In the genomic region with DNA sequence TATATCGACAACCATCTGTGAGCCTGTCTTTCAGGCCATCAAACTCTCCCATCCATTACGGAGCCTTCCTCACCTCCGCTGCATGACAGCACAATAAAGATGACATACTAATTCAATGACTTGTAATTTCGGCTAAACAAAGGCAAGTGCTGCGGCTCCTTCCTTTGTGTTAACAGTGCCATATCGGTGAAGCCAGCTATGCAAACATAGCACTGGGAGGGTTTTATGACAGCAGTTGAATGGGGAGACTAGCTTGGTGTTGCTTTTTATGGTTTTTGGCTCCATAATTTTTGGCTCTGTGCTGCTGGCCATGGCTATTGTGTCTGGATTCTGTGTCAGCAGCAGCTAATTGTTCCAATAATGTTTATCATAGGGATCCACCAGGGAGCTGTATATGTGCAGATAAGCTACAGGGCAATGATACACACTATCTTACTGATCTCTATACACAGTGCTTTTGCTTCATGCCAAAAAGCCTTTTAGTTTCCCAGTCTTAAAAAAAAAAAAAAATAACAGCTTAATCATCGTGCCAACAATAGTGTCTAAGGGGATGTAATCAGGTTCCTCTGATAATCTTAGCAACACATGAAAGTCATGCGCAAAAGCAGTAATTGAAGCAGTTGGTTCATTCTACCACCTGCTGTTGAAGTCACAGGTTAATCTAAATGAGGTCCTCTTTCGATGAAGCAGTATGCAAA, we compare ENCODE assay signal across 13 mouse cellular contexts.
A peak's percentile ranks its signal among the peaks of the same experiment; 100 is the strongest.
DNase-seq lines count a peak whose midpoint lies in the region; ATAC-seq lines count a peak whose summit lies in the region.
"Had no signal": no experiment of that assay in that cellular context is flagged by ENCODE, and none has a peak within 500 bp of the region (broad histone marks: within the 10 kb centered on the region; RNA-seq: fewer than 3 reads in every experiment).

No protein-coding gene starts in this region.

- H3K27ac ChIP-seq in hindbrain, embryonic 12.5 days, result peak overlapping the region; percentile 86
- peak overlapping the region; percentile 75 for H3K27ac ChIP-seq in midbrain, embryonic 10.5 days (replicated peaks)
- no peak overlapping the region for H3K27ac ChIP-seq in limb, embryonic 10.5 days
- H3K27ac ChIP-seq: heart, embryonic 10.5 days; limb, embryonic 12.5 days had no signal

- H3K36me3 ChIP-seq in hindbrain, embryonic 12.5 days, result no peaks in the 10 kb centered on the region
- H3K36me3 ChIP-seq in midbrain, embryonic 10.5 days, result no peaks in the 10 kb centered on the region
- H3K36me3 ChIP-seq in limb, embryonic 10.5 days, result no peaks in the 10 kb centered on the region
- H3K36me3 ChIP-seq: G1E; heart, embryonic 10.5 days; limb, embryonic 12.5 days had no signal

- peak overlapping the region; percentile 33 for H3K4me2 ChIP-seq in hindbrain, embryonic 12.5 days (replicated peaks)
- H3K4me2 ChIP-seq: limb, embryonic 12.5 days had no signal

- H3K9ac ChIP-seq in hindbrain, embryonic 12.5 days, result peak overlapping the region; percentile 41; the same call in 1 of the 2 replicates
- H3K9ac ChIP-seq: limb, embryonic 12.5 days had no signal

- peak; percentile 79 for ATAC-seq in hindbrain, embryonic 12.5 days (ENCODE audit: low FRiP score)

- intact Hi-C loops in heart, postnatal 10 days (cut with DNase I), result no loop called here

- no peaks in the 10 kb centered on the region for H3K27me3 ChIP-seq in hindbrain, embryonic 12.5 days
- H3K27me3 ChIP-seq in midbrain, embryonic 10.5 days (ENCODE audit: low read depth, poor library complexity, severe bottlenecking), result no peaks in the 10 kb centered on the region
- H3K27me3 ChIP-seq in limb, embryonic 10.5 days (ENCODE audit: low read depth, poor library complexity, severe bottlenecking), result no peaks in the 10 kb centered on the region
- H3K27me3 ChIP-seq: limb, embryonic 12.5 days had no signal

- H3K4me1 ChIP-seq in hindbrain, embryonic 12.5 days, result 0 out of 2 replicates have a peak, but pooled peaks cover 4% of the 10 kb centered on the region
- peaks cover 13% of the 10 kb centered on the region for H3K4me1 ChIP-seq in midbrain, embryonic 10.5 days
- H3K4me1 ChIP-seq in limb, embryonic 10.5 days, result no peaks in the 10 kb centered on the region
- H3K4me1 ChIP-seq: heart, embryonic 10.5 days; limb, embryonic 12.5 days had no signal

- 39% methylated on average over 9 of the region's 9 CpGs for WGBS in hindbrain, embryonic 12.5 days
- WGBS in midbrain, embryonic 10.5 days, result 59% methylated on average over 9 of the region's 9 CpGs
- 80% methylated on average over 9 of the region's 9 CpGs for WGBS in limb, embryonic 10.5 days

- H3K9me3 ChIP-seq in hindbrain, embryonic 12.5 days (replicated peaks), result no peaks in the 10 kb centered on the region
- no peaks in the 10 kb centered on the region for H3K9me3 ChIP-seq in midbrain, embryonic 10.5 days (replicated peaks)
- H3K9me3 ChIP-seq in limb, embryonic 10.5 days (replicated peaks), result no peaks in the 10 kb centered on the region
- H3K9me3 ChIP-seq: G1E; heart, embryonic 10.5 days; limb, embryonic 12.5 days had no signal

- DNase-seq in layer of hippocampus, postnatal 14 days (ENCODE audit: low spot score in 2 of 2), result peak; percentile 4 to 8
- DNase-seq in layer of hippocampus, adult 18-20 months (ENCODE audit: low spot score in 2 of 2), result no peak
- DNase-seq in midbrain, embryonic 10.5 days (ENCODE audit: low spot score), result no peak
- DNase-seq in retina, embryonic 14.5 days (ENCODE audit: low spot score), result peak; percentile 35
- DNase-seq in ovary, postnatal 14 days (ENCODE audit: low spot score), result no peak
- DNase-seq in heart, postnatal 10 days, result no peak
- no peak for DNase-seq in limb, embryonic 10.5 days (ENCODE audit: low spot score)
- DNase-seq: lung, adult 18-20 months; thymus, adult 18-20 months had no signal

- H3K4me3 ChIP-seq in hindbrain, embryonic 12.5 days, result no peak overlapping the region
- H3K4me3 ChIP-seq in midbrain, embryonic 10.5 days, result no peak overlapping the region
- H3K4me3 ChIP-seq in limb, embryonic 10.5 days, result no peak overlapping the region
- H3K4me3 ChIP-seq: heart, embryonic 10.5 days; limb, embryonic 12.5 days had no signal

Comparison
In these comparisons a context has a peak if more than half of its experiments do, and no peak if none do; other contexts are left out.
1. DNase-seq: peak in layer of hippocampus, postnatal 14 days (2 of 2) and retina, embryonic 14.5 days (single experiment); none in layer of hippocampus, adult 18-20 months (0 of 2), midbrain, embryonic 10.5 days (single experiment), ovary, postnatal 14 days (single experiment), heart, postnatal 10 days (0 of 2) and limb, embryonic 10.5 days (single experiment).